Mouse (Mus musculus) hindbrain, postnatal 0 days (tissue): Measurements from ENCODE around the gene Xiap. TPM values are rescaled to one million over a fixed set of nuclear protein-coding genes. Genes with fewer than 3 reads are reported as not detected.

Experiments
- ATAC-seq: fragments of 200-750 bp; cut with Nextera tagmentation; 2 replicates; pipeline ENCODE4 v1.8.0; 2017; ENCODE audit warnings: mild to moderate bottlenecking, moderate TSS enrichment, moderate library complexity
- DNase-seq: peaks from one replicate; pipeline ENCODE4 v3.0.0-alpha.2; 2015; ENCODE audit warnings: low spot score
- H3K27ac ChIP-seq: fragments of 300-500 bp; sonication (generic); 2 replicates; pipeline ENCODE4 v1.5.1; 2014; ENCODE audit warnings: mild to moderate bottlenecking
- H3K27me3 ChIP-seq: fragments of 300-500 bp; sonication (generic); 2 replicates; pipeline ENCODE4 v1.6.1; 2014; ENCODE audit warnings: low read length, mixed read lengths; ENCODE audit not compliant: insufficient read depth
- H3K36me3 ChIP-seq: fragments of 300-500 bp; sonication (generic); 2 replicates; pipeline ENCODE4 v1.6.1; 2014; ENCODE audit warnings: low read length, mixed read lengths; ENCODE audit not compliant: insufficient read depth
- H3K4me1 ChIP-seq: fragments of 300-500 bp; sonication (generic); 2 replicates; pipeline ENCODE4 v1.6.1; 2014; ENCODE audit warnings: antibody characterized with exemption, low read length, mixed read lengths; ENCODE audit not compliant: insufficient read depth
- H3K4me2 ChIP-seq: fragments of 300-500 bp; sonication (generic); 2 replicates; pipeline ENCODE4 v1.6.1; 2014; ENCODE audit warnings: low read depth, mild to moderate bottlenecking, low read length, moderate library complexity, mixed read lengths
- H3K4me3 ChIP-seq: fragments of 300-500 bp; sonication (generic); 2 replicates; pipeline ENCODE4 v1.5.1; 2014; ENCODE audit warnings: low read length
- H3K9ac ChIP-seq: fragments of 300-500 bp; sonication (generic); replicated peaks from 2 replicates; pipeline ENCODE4 v1.6.1; 2014; ENCODE audit warnings: mild to moderate bottlenecking, low read length, moderate library complexity, mixed read lengths
- H3K9me3 ChIP-seq: fragments of 300-500 bp; sonication (generic); 2 replicates; pipeline ENCODE4 v1.6.1; 2016; ENCODE audit warnings: low read length, mixed read lengths
- CTCF ChIP-seq: IDR thresholded peaks from 2 replicates; pipeline ENCODE4 v1.5.1; 2016; ENCODE audit warnings: antibody characterized with exemption, control low read depth, low read depth
- WGBS: fragments of 180-500 bp; shearing (Covaris S2); extraction: QIAGEN DNeasy Blood & Tissue Kit; methylation state at CpG from one replicate; pipeline ENCODE4 v1.1.7; 2014; 5-methylcytosine and 5-hydroxymethylcytosine counted together
- polyA plus RNA-seq: library from polyadenylated mRNA; unstranded; fragments of >200 nt; fragmentation: Nextera tagmentation; extraction: Ambion mirVana; gene quantifications from 2 replicates; pipeline ENCODE4 v1.2.1, GENCODE M21; 2015
- total RNA-seq: library from RNA; depleted of rRNA; stranded (reverse); fragments of >200 nt; gene quantifications from 2 replicates; pipeline ENCODE4 v1.2.3, GENCODE M21; 2014

The Xiap gene
- total and polyA plus RNA-seq, 2 experiments from 2014 or later = 10.3 to 26.6 TPM

GRCm38 (mm10) chrX:42063621-42064020, 4.1 kb downstream of the Xiap start:
- 76% methylated on average over 1 of the region's 1 CpGs for WGBS
- no peak overlapping the region for H3K27ac ChIP-seq
- H3K9ac ChIP-seq = no peak overlapping the region
- no peak overlapping the region for H3K4me2 ChIP-seq
- H3K4me1 ChIP-seq = no peaks in the 10 kb centered on the region
- H3K4me3 ChIP-seq = no peak overlapping the region
- no peaks in the 10 kb centered on the region for H3K27me3 ChIP-seq
- no peaks in the 10 kb centered on the region for H3K9me3 ChIP-seq
- ATAC-seq (no peak), DNase-seq (no peak)
- no peaks in the 10 kb centered on the region for H3K36me3 ChIP-seq
- no peak for TF ChIP-seq CTCF

GRCm38 (mm10) chrX:42065086-42065485, 5.6 kb downstream of the Xiap start:
- no peak for DNase-seq
- H3K36me3 ChIP-seq = no peaks in the 10 kb centered on the region
- WGBS = 81% methylated on average over 6 of the region's 6 CpGs

GRCm38 (mm10) chrX:42066771-42067170, 7.3 kb downstream of the Xiap start:
- no peak for TF ChIP-seq CTCF
- Histone ChIP-seq H3K4me3 (no peak overlapping the region), H3K9me3 (no peaks in the 10 kb centered on the region), H3K27ac (peak overlapping the region; percentile 91; the same call in 1 of the 2 replicates), H3K4me1 (no peaks in the 10 kb centered on the region), H3K9ac (no peak overlapping the region), H3K4me2 (peak overlapping the region; percentile 48; the same call in 1 of the 2 replicates), H3K36me3 (no peaks in the 10 kb centered on the region), H3K27me3 (no peaks in the 10 kb centered on the region)
- ATAC-seq (no peak), DNase-seq (peak; percentile 1)
- 41% methylated on average over 1 of the region's 1 CpGs for WGBS

More at GRCm38 (mm10) chrX:42065086-42065485, 5.6 kb downstream of the Xiap start:
- Histone ChIP-seq H3K4me2 (no peak overlapping the region), H3K9me3 (no peaks in the 10 kb centered on the region), H3K27me3 (no peaks in the 10 kb centered on the region), H3K9ac (no peak overlapping the region), H3K4me3 (no peak overlapping the region), H3K27ac (no peak overlapping the region), H3K4me1 (no peaks in the 10 kb centered on the region)
- no peak for TF ChIP-seq CTCF
- ATAC-seq = no peak

- DNase-seq (peak; percentile 83), ATAC-seq (peak; percentile 91)
- Histone ChIP-seq H3K9ac (peak overlapping the region; percentile 55), H3K4me2 (peak overlapping the region; percentile 52), H3K9me3 (no peaks in the 10 kb centered on the region), H3K27me3 (no peaks in the 10 kb centered on the region), H3K27ac (peak overlapping the region; percentile 91), H3K4me3 (peak overlapping the region; percentile 48), H3K4me1 (no peaks in the 10 kb centered on the region), H3K36me3 (no peaks in the 10 kb centered on the region)
- no peak for TF ChIP-seq CTCF
- 19% methylated on average over 26 of the region's 27 CpGs for WGBS
Observed at GRCm38 (mm10) chrX:42067791-42068200, 8.3 kb downstream of the Xiap start.

- peak; percentile 93 for ATAC-seq
- WGBS = 32% methylated on average over 28 of the region's 37 CpGs
Observed at GRCm38 (mm10) chrX:42068201-42068874, 8.9 kb downstream of the Xiap start.

GRCm38 (mm10) chrX:42068875-42069257, 9.4 kb downstream of the Xiap start:
- H3K27ac ChIP-seq = peak overlapping the region; percentile 91
- no peaks in the 10 kb centered on the region for H3K9me3 ChIP-seq
- peak overlapping the region; percentile 48 for H3K4me3 ChIP-seq
- peak; percentile 1 for DNase-seq
- TF ChIP-seq CTCF = no peak
- H3K4me2 ChIP-seq = peak overlapping the region; percentile 52
- H3K9ac ChIP-seq = peak overlapping the region; percentile 55
- ATAC-seq = no peak
- no peaks in the 10 kb centered on the region for H3K4me1 ChIP-seq
- no peaks in the 10 kb centered on the region for H3K36me3 ChIP-seq
- 40% methylated on average over 3 of the region's 3 CpGs for WGBS
- no peaks in the 10 kb centered on the region for H3K27me3 ChIP-seq

More at GRCm38 (mm10) chrX:42068201-42068874, 8.9 kb downstream of the Xiap start:
- H3K36me3 ChIP-seq = no peaks in the 10 kb centered on the region
- peak; percentile 78 for DNase-seq
- no peak for TF ChIP-seq CTCF
- H3K4me2 ChIP-seq = peak overlapping the region; percentile 52
- H3K27me3 ChIP-seq = no peaks in the 10 kb centered on the region
- no peaks in the 10 kb centered on the region for H3K4me1 ChIP-seq
- no peaks in the 10 kb centered on the region for H3K9me3 ChIP-seq
- peak overlapping the region; percentile 91 for H3K27ac ChIP-seq
- H3K4me3 ChIP-seq = peak overlapping the region; percentile 48
- peak overlapping the region; percentile 55 for H3K9ac ChIP-seq

GRCm38 (mm10) chrX:42087731-42088130, 28.3 kb downstream of the Xiap start:
- Histone ChIP-seq H3K9ac (no peak overlapping the region), H3K4me3 (no peak overlapping the region), H3K4me2 (no peak overlapping the region), H3K9me3 (no peaks in the 10 kb centered on the region), H3K36me3 (no peaks in the 10 kb centered on the region), H3K27ac (no peak overlapping the region), H3K27me3 (no peaks in the 10 kb centered on the region), H3K4me1 (no peaks in the 10 kb centered on the region)
- 88% methylated on average over 8 of the region's 8 CpGs for WGBS
- DNase-seq (no peak), ATAC-seq (no peak)
- TF ChIP-seq CTCF = no peak
